Mouse (Mus musculus) kidney, embryonic 14.5 days (tissue): ENCODE results near the gene Ppp1r27. TPM values are rescaled to one million over a fixed set of nuclear protein-coding genes. Genes with fewer than 3 reads are reported as not detected.
"Not testable (repeated sequence)": the region's sequence is repeated elsewhere in the genome, so short reads cannot be mapped to it uniquely, and the experiment has no call there.

Source experiments
- ATAC-seq: fragments of 200-750 bp; cut with Nextera tagmentation; 2 replicates; pipeline ENCODE4 v1.8.0; 2017; ENCODE audit warnings: moderate number of reproducible peaks, mild to moderate bottlenecking, moderate TSS enrichment, moderate library complexity; ENCODE audit not compliant: low FRiP score, low TSS enrichment
- H3K27ac ChIP-seq: fragments of 300-500 bp; sonication (generic); 2 replicates; pipeline ENCODE4 v1.5.1; 2014; ENCODE audit warnings: low read depth, mild to moderate bottlenecking, low read length, moderate library complexity, mixed read lengths
- H3K27me3 ChIP-seq: fragments of 300-500 bp; sonication (generic); 2 replicates; pipeline ENCODE4 v1.6.1; 2014; ENCODE audit warnings: mild to moderate bottlenecking, low read length; ENCODE audit not compliant: control insufficient read depth, insufficient read depth
- H3K36me3 ChIP-seq: fragments of 300-500 bp; sonication (generic); 2 replicates; pipeline ENCODE4 v1.6.1; 2014; ENCODE audit warnings: low read length, mixed read lengths; ENCODE audit not compliant: control insufficient read depth, insufficient read depth
- H3K4me1 ChIP-seq: fragments of 300-500 bp; sonication (generic); 2 replicates; pipeline ENCODE4 v1.6.1; 2014; ENCODE audit warnings: low read length, mixed read lengths; ENCODE audit not compliant: control insufficient read depth, insufficient read depth
- H3K4me2 ChIP-seq: fragments of 300-500 bp; sonication (generic); replicated peaks from 2 replicates; pipeline ENCODE4 v1.6.1; 2014; ENCODE audit warnings: low read depth, mild to moderate bottlenecking, low read length
- H3K4me3 ChIP-seq: fragments of 300-500 bp; sonication (generic); 2 replicates; pipeline ENCODE4 v1.5.1; 2014; ENCODE audit warnings: mild to moderate bottlenecking, low read length
- H3K9ac ChIP-seq: fragments of 300-500 bp; sonication (generic); 2 replicates; pipeline ENCODE4 v1.6.1; 2014; ENCODE audit warnings: low read depth, mild to moderate bottlenecking, low read length, moderate library complexity
- H3K9me3 ChIP-seq: fragments of 300-500 bp; sonication (generic); 2 replicates; pipeline ENCODE4 v1.6.1; 2016; ENCODE audit warnings: low read length; ENCODE audit not compliant: control insufficient read depth
- WGBS: fragments of 180-500 bp; shearing (Covaris S2); extraction: QIAGEN DNeasy Blood & Tissue Kit; methylation state at CpG from one replicate; pipeline ENCODE4 v1.1.7; 2014; 5-methylcytosine and 5-hydroxymethylcytosine counted together
- polyA plus RNA-seq: library from polyadenylated mRNA; unstranded; fragments of >200 nt; fragmentation: Nextera tagmentation; extraction: Ambion mirVana; gene quantifications from 2 replicates; pipeline ENCODE4 v1.2.1, GENCODE M21; 2014

Gene Ppp1r27
- polyA plus RNA-seq, 1 experiment from 2014 or later, result 0.58 TPM

- H3K27ac ChIP-seq, result no peak overlapping the region
- H3K36me3 ChIP-seq, result no peaks in the 10 kb centered on the region
- H3K9me3 ChIP-seq, result no peaks in the 10 kb centered on the region
- no peak overlapping the region for H3K4me3 ChIP-seq
- ATAC-seq, result peak; percentile 78
- H3K4me2 ChIP-seq, result no peak overlapping the region
- H3K4me1 ChIP-seq, result peaks cover 4% of the 10 kb centered on the region; the same call in 1 of the 2 replicates
- H3K27me3 ChIP-seq, result no peaks in the 10 kb centered on the region
- H3K9ac ChIP-seq, result no peak overlapping the region
- 18% methylated on average over 17 of the region's 17 CpGs for WGBS
Observed at GRCm38 (mm10) chr11:120515611-120516010, 35.3 kb downstream of the Ppp1r27 start.

- H3K9ac ChIP-seq, H3K27ac ChIP-seq, H3K9me3 ChIP-seq, H3K4me3 ChIP-seq, ATAC-seq, H3K4me2 ChIP-seq, H3K4me1 ChIP-seq, H3K27me3 ChIP-seq, H3K36me3 ChIP-seq: not testable (repeated sequence)
- WGBS, result 85% methylated on average over 2 of the region's 2 CpGs
Observed at GRCm38 (mm10) chr11:120514262-120514661, 36.7 kb downstream of the Ppp1r27 start.

GRCm38 (mm10) chr11:120512790-120513453 is 38.0 kb downstream of the Ppp1r27 start:
- H3K27me3 ChIP-seq, result no peaks in the 10 kb centered on the region
- no peak overlapping the region for H3K9ac ChIP-seq
- no peak overlapping the region for H3K4me3 ChIP-seq
- H3K4me2 ChIP-seq, result no peak overlapping the region
- no peak for ATAC-seq
- H3K27ac ChIP-seq, result no peak overlapping the region
- no peaks in the 10 kb centered on the region for H3K9me3 ChIP-seq
- 23% methylated on average over 6 of the region's 6 CpGs for WGBS
- no peaks in the 10 kb centered on the region for H3K36me3 ChIP-seq
- H3K4me1 ChIP-seq, result peaks cover 10% of the 10 kb centered on the region

- Histone ChIP-seq H3K4me3 (peak overlapping the region; percentile 22), H3K36me3 (no peaks in the 10 kb centered on the region), H3K9ac (peak overlapping the region; percentile 32; the same call in 1 of the 2 replicates), H3K9me3 (no peaks in the 10 kb centered on the region), H3K4me2 (peak overlapping the region; percentile 37), H3K27me3 (no peaks in the 10 kb centered on the region), H3K27ac (peak overlapping the region; percentile 25; the same call in 1 of the 2 replicates), H3K4me1 (peaks cover 10% of the 10 kb centered on the region)
- no peak for ATAC-seq
- WGBS, result 9% methylated on average over 16 of the region's 16 CpGs
Observed at GRCm38 (mm10) chr11:120510375-120511030, 40.4 kb downstream of the Ppp1r27 start.

- H3K9ac ChIP-seq, result no peak overlapping the region
- H3K27ac ChIP-seq, result no peak overlapping the region
- H3K9me3 ChIP-seq, result no peaks in the 10 kb centered on the region
- peaks cover 10% of the 10 kb centered on the region for H3K4me1 ChIP-seq
- H3K4me2 ChIP-seq, result peak overlapping the region; percentile 37; the same call in 1 of the 2 replicates
- no peak for ATAC-seq
- WGBS, result 57% methylated on average over 4 of the region's 4 CpGs
- no peaks in the 10 kb centered on the region for H3K36me3 ChIP-seq
- H3K27me3 ChIP-seq, result no peaks in the 10 kb centered on the region
- no peak overlapping the region for H3K4me3 ChIP-seq
Observed at GRCm38 (mm10) chr11:120509940-120510339, 41.0 kb downstream of the Ppp1r27 start.

- no peak for ATAC-seq
- no peak overlapping the region for H3K27ac ChIP-seq
- WGBS, result 91% methylated on average over 9 of the region's 9 CpGs
Observed at GRCm38 (mm10) chr11:120508290-120508870, 42.6 kb downstream of the Ppp1r27 start.

GRCm38 (mm10) chr11:120507611-120508289 is 43.2 kb downstream of the Ppp1r27 start:
- H3K27me3 ChIP-seq, result no peaks in the 10 kb centered on the region
- 67% methylated on average over 13 of the region's 13 CpGs for WGBS
- ATAC-seq, result no peak
- no peak overlapping the region for H3K4me2 ChIP-seq
- H3K27ac ChIP-seq, result peak overlapping the region; percentile 32; the same call in 1 of the 2 replicates
- no peak overlapping the region for H3K4me3 ChIP-seq
- H3K4me1 ChIP-seq, result peaks cover 10% of the 10 kb centered on the region
- no peak overlapping the region for H3K9ac ChIP-seq
- no peaks in the 10 kb centered on the region for H3K9me3 ChIP-seq
- no peaks in the 10 kb centered on the region for H3K36me3 ChIP-seq

More at GRCm38 (mm10) chr11:120508290-120508870, 42.6 kb downstream of the Ppp1r27 start:
- Histone ChIP-seq H3K36me3 (no peaks in the 10 kb centered on the region), H3K27me3 (no peaks in the 10 kb centered on the region), H3K9ac (no peak overlapping the region), H3K4me2 (no peak overlapping the region), H3K4me1 (peaks cover 10% of the 10 kb centered on the region), H3K9me3 (no peaks in the 10 kb centered on the region), H3K4me3 (no peak overlapping the region)

GRCm38 (mm10) chr11:120506899-120507298 is 44.0 kb downstream of the Ppp1r27 start:
- WGBS, result 53% methylated on average over 4 of the region's 4 CpGs
- Histone ChIP-seq H3K4me3 (no peak overlapping the region), H3K9ac (no peak overlapping the region)

More at GRCm38 (mm10) chr11:120506899-120507298, 44.0 kb downstream of the Ppp1r27 start:
- H3K27me3 ChIP-seq, result no peaks in the 10 kb centered on the region
- no peak overlapping the region for H3K4me2 ChIP-seq
- no peaks in the 10 kb centered on the region for H3K9me3 ChIP-seq
- peaks cover 10% of the 10 kb centered on the region for H3K4me1 ChIP-seq
- H3K27ac ChIP-seq, result 0 out of 2 replicates have a peak overlapping the region, but pooled peaks have one; percentile 32
- no peaks in the 10 kb centered on the region for H3K36me3 ChIP-seq
- no peak for ATAC-seq
